Mouse (Mus musculus): ENCODE results near the gene Pdhb. TPM values are rescaled to one million over a fixed set of nuclear protein-coding genes. Genes with fewer than 3 reads are reported as not detected.

Pdhb gene
- 100 to 1,000 TPM; 726 to 851 (median 790) TPM for total RNA-seq (2022)

DNA sequence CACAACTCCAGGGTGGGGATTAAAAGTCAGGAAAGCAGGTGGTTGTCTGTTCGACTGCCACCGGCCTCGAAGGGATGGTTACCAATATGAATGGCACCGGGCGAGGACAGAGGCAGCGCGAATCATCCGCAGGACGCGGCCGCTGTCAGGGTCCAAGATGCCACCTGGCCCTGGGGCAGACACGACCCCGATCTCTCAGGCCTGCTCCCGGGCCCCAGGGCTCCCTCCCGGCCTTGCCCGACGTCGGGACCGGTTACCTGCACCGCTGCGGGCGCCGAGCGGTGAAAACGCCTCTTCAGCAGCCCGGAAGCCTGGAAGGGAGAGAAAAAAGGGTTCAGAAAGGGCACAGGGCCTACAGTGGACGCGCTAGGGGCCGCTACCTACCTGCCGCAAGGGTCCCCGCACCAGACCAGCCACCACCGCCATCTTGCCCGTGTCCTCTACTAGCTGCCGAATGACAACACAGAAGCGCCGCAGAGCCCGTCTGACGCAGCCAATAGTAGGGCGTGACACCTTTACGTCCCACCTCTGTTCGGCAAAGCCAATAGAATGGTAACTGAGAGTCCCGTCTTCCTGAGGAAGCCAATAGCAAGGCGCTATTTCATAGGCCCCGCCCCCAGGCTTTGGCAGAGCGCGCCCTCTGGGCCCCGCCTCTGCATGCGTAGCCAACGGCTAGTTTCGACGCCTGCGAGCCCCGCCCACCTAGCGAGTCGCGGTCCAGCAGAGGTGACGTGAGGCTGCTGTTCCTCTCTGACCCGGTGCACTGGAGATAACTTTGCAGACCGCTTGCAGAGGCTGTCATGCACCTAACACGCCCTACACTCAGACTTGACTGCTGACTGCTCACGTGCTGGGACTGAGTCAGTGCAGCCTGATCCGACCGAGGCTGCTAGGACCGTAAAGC lies at the start of gene Pdhb:
TSS of gene Pdhb (minus strand) at position 519 of the 904 bp plus-strand sequence.
- peak; percentile 100 for DNase-seq (ENCODE audit: low spot score)

DNA sequence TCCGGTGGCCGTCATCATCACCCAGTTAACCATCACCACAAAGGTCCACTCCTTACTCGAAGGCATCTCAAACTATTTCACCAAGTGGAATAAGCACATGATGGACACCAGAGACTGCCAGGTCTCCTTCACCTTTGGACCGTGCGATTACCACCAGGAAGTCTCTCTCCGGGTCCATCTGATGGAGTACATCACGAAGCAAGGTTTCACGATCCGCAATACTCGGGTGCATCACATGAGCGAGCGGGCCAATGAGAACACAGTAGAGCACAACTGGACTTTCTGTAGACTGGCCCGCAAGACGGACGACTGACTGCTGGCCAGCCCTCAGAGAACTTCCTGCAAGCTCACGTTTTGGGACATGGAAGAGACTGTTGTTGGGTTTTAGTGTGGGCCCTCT lies 49.7 kb upstream of the Pdhb start:
- no peak for DNase-seq (ENCODE audit: low spot score)

DNA sequence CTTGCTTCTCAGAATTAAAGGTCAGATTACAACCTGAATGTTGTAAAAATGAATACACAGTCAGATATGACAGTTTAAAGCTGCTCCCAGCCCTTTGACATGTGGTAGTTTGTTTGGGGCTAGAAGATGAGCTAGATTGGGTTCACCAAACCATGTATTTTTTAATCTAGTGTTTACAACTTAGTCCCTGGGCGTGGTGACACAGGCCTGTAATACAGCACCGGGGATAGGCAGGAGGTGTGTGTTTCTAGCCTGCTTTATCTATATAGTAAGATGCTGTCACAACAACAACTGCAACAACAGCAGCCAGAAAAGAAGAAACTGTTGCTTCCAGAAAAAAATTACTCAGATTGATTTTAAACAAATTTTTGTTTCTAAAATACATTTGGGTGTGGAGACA lies 48.1 kb upstream of the Pdhb start:
- no peak for DNase-seq (ENCODE audit: low spot score)

DNA sequence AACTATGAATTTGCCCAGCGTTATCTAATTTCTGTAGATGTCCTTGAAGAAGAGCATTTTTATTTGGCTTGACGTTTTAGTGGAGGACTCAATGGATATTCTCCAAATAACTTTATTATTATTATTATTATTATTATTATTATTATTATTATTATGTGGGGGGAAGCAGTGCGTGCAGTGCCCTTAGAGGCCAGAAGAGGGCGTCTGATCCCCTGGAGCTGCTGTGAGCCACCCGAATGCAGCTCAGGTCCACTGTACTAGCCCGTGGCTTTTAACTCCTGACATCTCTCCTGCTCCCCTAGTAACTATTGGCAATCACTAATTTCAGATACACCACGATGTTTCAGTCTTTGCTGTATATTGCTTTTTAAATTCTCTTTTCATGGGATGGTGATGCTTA lies 47.5 kb upstream of the Pdhb start:
- DNase-seq (ENCODE audit: low spot score) = no peak

DNA sequence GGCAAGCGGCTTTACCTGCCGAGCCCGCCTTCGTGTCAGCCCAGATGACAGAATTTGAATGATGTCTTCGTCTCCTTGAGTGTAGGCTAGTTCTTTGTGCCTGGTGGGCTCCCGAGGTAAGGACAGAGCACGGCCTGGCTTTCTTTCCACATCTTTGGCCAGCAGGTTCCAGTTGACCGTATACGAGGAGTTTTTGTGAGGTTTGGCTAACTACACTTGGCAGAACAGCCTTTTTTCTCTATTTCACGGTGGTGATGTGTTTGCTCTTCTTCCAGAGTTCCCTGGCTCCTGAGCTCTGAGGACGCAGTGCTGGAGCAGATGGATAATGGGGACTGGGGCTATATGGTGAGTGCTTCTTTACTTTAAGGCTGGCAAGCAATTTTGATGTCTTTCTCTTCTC lies 47.1 kb upstream of the Pdhb start:
- no peak for DNase-seq (ENCODE audit: low spot score)

DNA sequence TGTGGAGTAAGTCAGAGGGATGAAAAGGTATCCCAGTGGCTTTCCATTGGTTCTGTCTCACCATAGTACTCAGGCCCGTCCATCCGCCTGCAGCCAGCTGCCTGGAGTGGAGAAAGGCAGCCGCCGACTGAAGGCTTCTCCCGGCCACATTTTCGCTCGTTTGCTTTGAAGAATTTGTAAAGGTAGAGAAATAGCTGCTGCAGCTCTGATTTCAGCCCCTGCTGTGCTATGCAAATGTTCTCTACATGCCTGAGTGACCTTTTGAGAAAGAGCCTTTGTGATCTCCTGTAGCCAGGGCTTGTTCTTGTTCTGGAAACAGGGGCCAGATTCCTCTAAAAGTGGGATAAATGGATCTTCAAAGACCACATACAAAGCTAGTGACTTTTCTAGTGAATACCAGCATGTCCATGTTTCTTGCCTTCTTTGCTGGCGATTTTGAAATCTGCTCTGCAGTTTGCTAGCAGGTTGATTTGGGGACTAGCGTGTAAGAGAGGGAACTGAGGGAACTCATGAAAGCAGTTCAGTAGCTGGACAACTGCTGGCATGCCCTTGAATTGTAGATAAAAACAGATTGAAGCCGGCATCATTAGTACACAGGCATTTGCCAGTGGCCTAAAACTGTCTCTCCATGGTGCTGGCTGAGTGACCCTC lies 46.0 kb upstream of the Pdhb start:
- DNase-seq (ENCODE audit: low spot score) = no peak

DNA sequence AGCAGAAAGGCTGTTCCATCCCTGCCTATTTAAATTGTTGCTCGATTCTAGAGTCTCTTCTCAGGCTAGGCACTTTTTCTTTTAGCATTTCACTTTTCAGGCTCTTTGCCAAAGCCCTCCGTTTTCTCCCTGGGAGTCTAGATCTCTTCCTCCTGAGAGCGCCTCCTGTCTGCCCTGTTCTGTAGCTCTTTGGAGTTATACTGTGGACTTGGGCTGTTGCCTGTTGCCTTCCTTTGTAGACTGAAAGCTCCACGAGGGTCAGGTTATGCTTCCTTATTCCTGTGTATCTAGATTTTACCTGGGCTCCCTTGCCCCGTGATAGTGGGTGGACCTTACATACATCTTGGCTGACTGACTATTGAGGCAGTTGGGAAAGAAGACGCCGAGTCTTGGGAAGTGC lies 45.4 kb upstream of the Pdhb start:
- DNase-seq (ENCODE audit: low spot score) = no peak

DNA sequence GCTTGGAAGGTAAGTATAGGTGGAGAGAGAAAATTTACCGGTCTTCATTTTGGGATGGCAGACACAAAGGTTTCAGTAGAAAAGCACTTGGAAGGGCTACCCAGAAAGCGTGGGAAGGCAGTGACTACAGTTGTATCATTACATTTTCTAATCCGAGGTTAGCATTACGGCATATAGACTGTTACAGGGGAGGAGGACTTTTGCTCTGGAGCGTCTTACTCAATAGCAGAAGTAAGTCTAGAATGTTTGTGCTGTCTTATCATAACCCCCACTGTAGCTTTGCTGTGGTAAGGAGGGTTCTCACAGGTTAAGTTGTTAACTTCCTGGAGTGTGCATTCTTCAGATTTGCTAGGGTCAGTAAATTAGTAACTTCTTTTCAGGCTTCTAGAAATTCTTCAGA lies 43.3 kb upstream of the Pdhb start:
- DNase-seq (ENCODE audit: low spot score) = no peak

DNA sequence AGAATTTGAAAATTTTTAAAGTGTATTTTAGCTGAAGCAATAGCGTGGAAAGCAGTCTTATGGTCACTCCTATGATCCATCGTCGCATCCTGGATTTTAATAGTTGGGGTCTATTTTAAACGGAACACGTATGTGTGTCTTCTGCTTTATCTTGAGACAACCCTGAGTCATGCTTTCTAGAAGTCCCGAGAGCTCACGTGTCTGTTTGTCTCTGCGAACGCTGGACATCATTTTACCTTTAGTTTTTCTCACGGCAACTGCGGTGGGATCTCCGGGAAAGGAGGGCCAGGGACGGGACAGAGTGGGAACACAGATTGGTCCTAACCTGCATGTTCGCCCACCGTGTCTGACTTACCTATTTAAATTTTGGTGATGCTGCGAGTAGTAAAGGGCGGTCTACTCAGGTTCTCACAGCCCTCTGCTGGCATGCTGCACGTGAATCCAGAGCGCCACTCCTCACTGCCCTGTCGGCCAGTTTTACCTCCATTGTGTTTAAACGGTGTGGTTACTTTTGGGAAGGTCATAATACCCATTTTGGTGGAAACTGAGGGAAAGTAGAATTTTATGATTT lies 42.5 kb upstream of the Pdhb start:
- DNase-seq (ENCODE audit: low spot score) = no peak

DNA sequence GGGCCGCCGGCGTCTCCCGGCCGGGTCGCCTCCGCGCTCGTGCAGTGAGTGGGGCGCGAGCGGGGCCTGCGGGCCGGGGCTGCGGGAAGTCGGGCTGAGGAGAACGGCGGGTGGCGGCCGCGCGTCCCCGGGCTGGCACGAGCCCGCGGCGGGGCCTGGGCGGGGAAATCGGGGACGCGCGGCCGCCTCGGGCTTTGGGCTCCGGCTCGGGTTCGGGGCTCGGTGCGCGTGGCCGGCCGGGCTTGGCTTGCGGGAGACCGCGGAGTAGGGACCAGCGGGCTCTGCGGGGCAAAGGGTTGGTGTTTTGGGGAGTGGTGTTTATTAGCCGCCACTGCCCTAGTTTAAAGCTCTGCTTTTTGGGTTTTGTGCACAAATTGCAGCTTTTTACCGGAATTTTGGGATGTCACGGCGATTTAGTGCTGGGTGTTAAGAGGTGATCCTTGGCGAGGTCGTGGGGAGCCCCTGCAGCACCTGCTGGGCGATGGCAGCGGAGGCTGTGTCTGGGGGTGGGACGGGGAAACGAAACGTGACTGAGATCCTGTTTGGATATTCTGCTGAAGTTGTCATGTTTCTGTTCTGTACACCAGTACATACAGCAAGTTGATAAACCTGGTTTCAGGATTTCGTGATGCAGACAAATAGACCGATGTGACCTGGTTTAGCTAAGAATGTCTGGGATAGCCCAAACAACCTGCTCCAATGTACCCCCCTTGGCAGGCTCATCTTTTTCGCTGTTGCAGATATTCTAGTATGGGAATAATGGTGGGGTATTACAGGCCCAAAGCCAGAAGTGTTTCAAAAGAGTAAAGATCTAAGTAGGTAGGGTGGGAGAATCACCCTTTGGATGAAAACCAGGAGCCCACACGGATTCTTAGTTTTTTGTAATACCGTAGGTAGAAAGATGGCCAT lies 41.7 kb upstream of the Pdhb start:
- peak; percentile 48 for DNase-seq (ENCODE audit: low spot score)

DNA sequence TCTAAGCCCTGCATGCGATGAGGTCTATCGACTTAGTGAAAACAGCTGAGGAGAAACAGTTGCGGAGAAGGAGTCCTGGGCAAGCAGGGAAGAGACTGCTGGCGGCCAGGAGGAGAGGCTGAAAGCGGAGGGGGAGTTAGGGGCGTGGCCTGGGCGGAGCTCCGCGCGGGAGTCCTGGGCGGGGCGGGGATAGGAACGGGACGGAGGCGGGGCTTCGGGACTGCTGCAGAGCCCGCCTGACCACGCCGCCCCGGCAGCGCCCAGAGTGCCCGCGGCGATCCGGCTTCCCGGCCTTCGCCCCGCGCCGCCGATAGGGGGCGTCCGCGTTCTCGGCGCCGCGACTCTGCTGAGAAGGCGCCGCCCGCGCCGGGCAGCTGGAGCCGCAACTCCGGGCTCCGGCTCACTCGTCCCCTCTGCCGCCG lies 41.0 kb upstream of the Pdhb start, which contains the start of gene Kctd6:
TSS of gene Kctd6 (plus strand) at position 338 of the 422 bp plus-strand sequence.
- peak; percentile 97 for DNase-seq (ENCODE audit: low spot score)

DNA sequence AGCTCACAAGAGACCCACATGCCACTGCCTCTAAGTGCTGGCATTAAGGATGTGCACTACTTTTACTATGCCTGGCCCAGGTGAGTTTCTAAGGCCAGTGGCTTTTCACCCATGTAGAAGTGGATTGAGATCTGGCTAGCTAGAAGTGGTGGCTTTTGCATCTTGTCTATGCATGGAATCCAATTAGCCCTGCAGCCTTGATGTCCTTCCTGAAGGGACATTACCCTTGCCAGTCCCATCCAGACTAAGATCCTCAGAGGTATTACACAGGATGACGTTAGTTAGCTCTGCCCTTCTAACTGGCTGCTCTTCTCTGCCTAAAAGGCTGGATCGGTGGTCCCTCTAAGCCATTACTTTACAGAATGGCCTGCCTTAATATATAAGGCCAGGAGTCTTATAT lies 40.2 kb upstream of the Pdhb start:
- DNase-seq (ENCODE audit: low spot score) = no peak

DNA sequence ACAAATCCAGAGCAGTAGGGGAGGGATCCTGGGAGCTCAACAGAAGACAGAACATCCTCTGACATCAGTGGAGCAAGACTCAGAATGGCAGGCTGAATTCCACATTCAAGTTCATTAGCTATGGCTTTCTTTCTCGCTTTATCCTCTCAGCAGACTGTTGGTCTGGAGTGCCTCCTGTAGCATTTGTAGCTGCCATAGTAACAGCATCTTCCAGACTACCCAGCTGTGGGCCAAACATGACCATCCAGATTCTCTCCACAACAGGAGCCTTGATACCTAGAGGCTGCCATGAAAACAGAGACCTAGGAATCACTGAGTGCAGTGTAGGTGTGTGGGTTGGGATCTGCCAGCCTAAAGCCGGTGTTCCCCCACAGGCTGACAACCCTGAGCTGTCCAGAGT lies 37.1 kb upstream of the Pdhb start:
- DNase-seq (ENCODE audit: low spot score) = no peak

DNA sequence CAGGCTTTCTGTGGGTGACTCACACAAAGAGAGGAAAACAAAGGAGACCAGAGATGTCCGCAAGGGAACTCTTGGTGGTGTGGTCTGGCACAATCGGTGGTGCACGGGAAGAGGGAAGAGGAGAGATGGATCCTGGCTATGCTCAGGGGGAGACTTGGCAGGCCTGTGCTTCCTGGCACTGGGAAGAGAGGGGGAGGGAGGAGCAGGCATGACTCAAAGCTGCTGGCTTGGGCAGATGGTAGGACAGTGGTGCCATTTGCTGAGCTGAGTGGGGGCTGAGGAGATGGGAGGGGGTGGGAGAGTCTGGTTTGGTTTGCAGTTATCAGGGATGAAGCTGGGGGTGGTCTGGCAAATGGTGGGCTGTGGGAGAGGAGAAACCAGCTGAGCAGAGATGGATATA lies 36.1 kb upstream of the Pdhb start:
- no peak for DNase-seq (ENCODE audit: low spot score)

DNA sequence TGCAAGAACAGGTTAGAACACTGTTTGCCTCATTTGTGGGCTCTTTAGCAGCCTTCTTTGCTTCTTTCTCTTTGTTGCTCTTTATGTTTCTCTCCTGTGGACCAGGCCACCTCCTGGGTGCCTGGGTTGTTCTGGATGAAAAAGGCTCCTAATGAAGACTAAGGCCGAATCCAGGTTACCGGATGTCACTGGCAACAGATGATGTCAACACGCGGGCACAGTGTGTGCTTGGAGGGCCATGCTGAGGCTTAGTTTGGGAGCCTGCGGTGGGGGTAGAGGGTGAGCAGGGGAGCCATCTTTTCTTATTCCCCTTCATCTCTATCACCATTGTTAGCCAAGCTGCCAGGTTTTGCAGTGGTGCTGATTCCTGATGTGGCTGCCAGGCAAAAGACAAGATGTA lies 34.7 kb upstream of the Pdhb start:
- DNase-seq (ENCODE audit: low spot score) = no peak

DNA sequence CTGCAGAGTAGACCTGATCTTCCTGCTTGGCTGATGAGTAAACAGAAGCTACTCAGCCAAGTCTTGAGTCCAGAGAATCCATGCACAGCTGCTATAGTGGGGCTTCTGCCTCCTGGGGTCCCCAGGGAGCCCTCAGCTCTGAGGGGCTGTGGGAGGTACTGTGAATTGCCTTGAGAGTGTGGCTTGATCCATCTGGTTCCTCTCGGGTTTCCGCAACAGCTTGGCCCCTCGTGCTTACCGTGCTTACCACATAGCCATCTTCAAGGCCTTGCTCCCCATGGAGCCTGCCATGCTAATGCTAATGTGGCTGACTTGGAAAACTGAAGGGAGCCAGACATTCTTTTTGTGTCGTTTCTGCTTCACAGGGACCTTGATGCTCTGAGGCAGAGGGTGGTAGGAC lies 34.3 kb upstream of the Pdhb start:
- no peak for DNase-seq (ENCODE audit: low spot score)

DNA sequence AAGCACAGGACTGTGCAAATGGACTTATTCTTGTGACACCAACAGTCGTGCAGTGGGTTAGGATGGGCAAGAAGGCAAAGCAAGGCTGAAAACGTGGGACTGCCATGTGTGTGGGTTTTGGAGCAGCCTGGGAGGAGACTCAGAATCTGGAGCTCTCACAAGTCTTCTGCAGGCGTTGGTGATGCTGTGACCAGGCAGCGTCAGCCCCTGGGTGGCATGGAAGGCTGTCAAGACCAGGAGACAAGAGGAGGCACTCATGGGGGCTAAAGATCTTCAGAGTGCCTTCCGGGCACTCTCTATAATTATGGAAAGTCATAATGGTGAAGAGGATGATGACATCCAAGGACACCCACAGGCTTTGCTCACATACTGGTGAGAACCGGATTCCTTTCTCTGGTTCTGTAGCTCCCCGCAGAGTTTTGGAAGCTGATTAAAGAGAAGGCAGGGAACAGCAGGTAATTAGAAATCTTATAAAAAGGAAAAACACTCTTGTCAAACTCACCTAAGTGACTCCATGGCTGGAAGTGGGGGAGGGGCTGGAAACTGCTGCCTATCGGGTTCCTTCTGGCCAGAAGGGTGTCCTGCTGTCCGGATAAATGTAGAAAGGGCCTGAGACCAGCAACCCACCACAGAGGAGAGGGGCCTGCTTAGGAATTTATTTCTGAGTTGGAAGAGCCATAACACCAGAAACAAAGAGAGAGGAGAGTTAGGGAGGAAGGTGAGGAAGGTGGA lies 33.5 kb upstream of the Pdhb start:
- no peak for DNase-seq (ENCODE audit: low spot score)

DNA sequence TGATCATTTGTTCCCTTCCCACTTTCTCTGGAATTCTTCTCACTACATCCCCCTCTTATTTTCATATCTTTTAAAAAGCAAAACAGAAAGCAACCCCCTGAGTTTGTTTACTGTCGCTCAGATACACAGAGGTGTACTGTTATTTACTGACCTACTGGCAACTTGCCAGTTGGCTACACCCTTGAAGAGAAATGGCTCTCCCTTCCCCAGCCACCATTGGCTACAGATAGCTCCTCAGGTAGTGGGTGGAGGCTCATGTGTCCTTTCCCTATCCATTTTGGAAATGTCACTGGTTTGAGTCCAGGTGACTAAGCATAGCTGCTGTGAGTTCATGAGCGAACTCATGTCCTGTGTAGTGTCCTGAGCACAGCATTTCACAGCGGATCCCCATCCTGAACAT lies 28.9 kb upstream of the Pdhb start:
- no peak for DNase-seq (ENCODE audit: low spot score)

DNA sequence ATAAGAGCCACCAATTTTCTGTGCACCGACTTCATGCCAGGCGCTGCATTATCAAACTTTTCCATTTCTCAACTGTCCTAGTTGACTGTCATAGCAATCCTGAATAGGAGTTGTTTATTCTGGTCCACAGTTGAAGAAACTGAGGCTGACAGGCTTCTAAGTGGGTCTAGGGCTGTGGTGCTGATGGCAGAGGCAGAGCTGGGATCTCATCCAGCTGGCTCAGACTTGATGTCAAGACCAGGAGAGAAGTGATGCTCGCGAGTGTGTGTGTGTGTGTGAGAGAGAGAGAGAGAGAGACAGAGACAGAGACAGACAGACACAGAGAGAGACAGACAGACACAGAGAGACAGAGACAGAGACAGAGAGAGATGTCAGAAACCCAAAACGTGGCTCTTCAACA lies 27.9 kb upstream of the Pdhb start:
- no peak for DNase-seq (ENCODE audit: low spot score)

DNA sequence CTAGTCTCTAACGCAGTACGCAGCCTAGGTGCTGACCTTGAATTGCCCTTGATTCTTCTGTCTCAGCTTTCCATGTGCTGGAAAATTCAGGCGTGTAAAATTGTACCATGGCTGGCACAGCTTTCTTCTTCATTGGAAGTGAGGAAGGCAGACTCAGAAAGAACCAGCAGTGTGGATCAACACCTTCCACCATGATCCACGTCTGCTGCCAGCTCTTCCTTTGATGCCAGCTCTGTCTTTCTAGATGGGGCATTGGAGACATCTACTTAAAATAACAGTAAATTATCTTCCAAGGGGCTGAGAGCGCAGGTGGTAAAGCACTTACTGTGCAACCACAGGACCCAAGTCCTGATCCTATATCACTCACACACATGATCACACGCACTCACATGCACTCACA lies 19.9 kb upstream of the Pdhb start:
- no peak for DNase-seq (ENCODE audit: low spot score)

DNA sequence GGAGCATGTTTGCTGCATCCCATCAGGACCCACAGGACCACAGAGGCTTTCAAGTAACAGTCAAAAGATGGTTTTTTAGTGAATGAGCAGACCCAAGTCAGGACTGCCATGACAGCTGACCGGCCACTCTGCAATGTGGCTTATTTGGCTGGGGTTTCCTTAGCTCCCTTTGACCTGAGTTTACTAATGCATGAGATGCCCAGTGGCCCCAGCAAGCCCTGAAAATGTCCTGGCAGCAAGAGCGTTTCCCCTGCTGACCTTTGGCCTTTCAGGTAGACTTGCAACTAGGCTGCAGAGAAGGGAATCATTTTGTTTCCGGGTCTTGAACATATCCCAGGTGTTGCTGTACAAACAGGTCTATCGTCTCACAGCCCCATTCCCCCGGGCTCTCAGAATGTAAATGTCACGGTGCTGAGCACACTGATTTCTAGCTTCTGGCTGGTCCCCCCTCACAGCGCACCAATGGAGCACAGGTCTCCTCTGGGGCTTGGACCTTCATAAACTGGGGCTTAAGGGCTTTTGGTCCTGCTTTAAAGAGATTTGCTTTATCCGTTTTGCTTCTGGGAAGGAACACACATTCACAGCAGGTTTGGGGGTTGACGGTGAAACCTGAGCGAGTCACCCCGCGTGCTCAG lies 18.6 kb upstream of the Pdhb start:
- DNase-seq (ENCODE audit: low spot score) = no peak
